Mouse (Mus musculus): ENCODE results near the gene Ddx25. TPM values are rescaled to one million over a fixed set of nuclear protein-coding genes. Genes with fewer than 3 reads are reported as not detected.

The Ddx25 gene
- total RNA-seq, 2 experiments from 2014 or later = not detected

DNA sequence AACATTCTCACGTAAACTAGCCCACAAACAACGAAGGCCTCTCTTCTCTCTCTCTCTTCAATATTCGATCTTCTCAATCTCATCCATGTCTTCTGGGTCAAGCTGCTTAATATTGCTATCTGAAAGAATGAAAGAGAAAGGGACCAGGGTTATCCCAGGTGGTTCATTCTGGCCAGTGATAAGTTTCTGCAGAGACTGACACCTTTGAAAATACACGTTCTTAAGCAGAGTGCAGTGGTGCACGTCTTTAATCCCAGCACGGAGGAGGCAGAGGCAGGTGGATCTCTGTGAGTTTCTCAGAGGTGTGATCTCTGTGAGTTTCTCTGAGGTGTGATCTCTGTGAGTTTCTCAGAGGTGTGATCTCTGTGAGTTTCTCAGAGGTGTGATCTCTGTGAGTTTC lies 16.4 kb downstream of the Ddx25 start:
- intact Hi-C loops (cut with DNase I) = loop anchor here (1.0 to 5.0 kb wide), 2 partner anchors 260 to 510 kb away; no protein-coding TSS in a partner anchor
- no peak for DNase-seq

DNA sequence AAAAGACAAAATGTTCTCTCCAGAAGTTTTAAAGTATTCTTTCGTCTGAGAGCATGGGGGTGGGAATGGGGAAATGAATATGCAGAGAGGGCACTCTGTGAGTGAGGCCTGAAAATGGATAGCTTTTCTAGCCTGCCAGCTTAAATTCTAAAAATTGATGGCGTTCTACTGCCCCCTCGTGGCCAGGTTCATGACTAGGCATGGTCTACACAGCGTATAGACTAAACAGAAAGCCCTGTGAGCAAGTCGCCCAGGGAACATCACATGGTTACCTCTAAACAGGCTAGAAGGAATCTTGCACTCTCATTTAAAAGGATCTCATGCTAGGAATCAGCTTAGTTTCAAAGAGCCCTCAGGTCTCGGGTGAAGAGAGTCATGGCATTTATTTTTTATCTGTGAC lies 16.8 kb downstream of the Ddx25 start:
- peak; percentile 74 to 86 for DNase-seq
- intact Hi-C loops (cut with DNase I) = loop anchor here (1.0 to 5.0 kb wide), 2 partner anchors 259 to 509 kb away; no protein-coding TSS in a partner anchor

DNA sequence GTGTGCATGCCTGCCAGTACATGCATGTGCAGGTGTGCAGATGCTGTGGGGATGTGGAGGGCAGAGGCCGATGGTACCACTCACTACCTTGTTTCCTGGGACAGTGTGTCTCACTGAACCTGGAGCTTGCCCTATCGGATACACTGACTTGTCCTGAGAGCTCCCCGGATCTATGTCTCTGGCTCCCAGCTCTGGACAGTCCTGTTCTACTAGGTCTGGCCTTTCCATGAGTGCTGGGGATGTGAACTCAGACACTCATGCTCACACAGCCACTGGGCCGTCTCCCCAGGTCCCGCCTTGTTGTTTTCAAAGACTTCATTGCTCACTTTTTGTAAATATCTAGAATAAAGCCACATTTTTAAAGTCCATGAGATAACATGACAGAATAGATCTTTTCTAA lies 17.3 kb downstream of the Ddx25 start:
- intact Hi-C loops (cut with DNase I) = loop anchor here (1.0 to 5.0 kb wide), 2 partner anchors 259 to 509 kb away; no protein-coding TSS in a partner anchor

DNA sequence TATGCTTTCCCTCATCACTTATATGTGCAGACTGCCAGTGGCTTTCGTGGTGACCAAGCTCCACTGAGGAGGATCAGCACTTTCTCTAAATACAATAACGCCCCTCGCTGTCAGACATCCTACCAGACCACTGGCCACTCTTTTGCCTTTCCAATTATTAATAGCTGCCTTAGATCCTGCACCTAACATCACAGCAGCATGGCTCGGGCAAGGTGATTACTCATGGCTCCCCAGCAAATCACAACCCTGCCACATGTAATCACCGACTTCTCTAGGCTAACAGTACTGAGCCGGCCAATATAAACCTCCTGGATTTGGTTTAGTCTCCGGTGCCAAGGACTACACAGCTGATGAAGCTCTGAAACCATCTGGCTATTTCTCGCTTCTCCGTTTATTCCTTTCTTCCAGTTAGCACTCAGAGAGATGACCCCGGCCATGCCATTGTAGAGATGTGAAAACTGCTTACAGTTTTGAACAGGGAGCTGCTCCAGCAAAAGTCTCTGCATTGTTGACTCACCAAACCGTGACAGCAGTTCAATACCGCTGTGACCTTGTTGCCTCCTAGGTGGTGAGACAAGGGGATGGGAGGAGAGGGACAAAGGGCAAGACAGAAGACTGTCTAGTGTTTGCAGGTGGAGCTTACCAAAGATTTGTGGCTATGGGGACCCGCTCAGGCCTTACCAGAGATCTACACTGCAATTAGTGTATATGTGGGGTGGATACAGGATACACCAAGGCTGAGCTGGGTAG lies 19.2 kb downstream of the Ddx25 start:
- DNase-seq = no peak
- intact Hi-C loops (cut with DNase I) = loop anchor here (5.0 kb wide), 2 partner anchors 117 to 337 kb away; partner anchors contain the start of genes Cdon, Srpr and Tirap

More for the DNA sequence above, 17.3 kb downstream of the Ddx25 start:
- DNase-seq = no peak

DNA sequence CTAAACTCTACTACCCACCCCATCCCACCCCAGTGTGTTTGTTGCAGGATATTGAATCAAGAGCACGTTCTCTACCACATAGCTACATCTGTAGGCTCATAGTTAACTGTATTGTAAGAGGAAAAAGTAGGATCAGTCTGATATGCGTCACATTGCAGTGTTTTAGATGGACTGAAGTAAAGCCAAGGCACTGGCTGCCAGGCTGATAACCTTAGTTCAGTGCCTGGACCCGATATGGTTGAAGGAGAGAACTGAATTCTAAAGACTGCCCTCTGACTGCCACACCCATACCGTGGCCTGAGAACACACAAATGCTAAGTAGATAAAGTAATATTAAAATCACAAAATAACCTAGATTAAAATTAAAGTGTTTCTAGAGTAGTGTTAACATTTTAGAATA lies 22.5 kb downstream of the Ddx25 start:
- intact Hi-C loops (cut with DNase I) = loop anchor here (1.0 to 5.0 kb wide), 3 partner anchors 114 to 334 kb away; partner anchors contain the start of genes Cdon, Srpr and Tirap
- DNase-seq = no peak

DNA sequence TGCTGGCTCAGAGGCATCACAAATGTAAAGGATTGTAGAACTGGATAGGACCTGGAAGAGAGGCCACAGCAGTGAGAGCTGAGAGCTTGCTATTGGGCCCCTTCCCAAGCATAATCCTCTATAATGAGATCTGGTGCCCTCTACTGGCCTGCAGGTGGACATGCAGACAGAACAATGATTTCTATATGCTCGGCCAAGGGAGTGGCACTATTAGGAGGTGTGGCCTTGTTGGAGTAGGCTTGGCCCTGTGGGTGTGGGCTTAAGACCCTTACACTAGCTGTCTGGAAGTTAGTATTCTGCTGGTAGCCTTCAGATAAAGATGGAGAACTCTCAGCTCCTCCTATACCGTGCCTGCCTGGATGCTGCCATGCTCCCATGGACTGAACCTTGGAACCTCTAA lies 23.2 kb downstream of the Ddx25 start:
- DNase-seq = peak; percentile 47 to 52
- intact Hi-C loops (cut with DNase I) = loop anchor here (1.0 to 5.0 kb wide), 3 partner anchors 113 to 333 kb away; partner anchors contain the start of genes Cdon, Srpr and Tirap

DNA sequence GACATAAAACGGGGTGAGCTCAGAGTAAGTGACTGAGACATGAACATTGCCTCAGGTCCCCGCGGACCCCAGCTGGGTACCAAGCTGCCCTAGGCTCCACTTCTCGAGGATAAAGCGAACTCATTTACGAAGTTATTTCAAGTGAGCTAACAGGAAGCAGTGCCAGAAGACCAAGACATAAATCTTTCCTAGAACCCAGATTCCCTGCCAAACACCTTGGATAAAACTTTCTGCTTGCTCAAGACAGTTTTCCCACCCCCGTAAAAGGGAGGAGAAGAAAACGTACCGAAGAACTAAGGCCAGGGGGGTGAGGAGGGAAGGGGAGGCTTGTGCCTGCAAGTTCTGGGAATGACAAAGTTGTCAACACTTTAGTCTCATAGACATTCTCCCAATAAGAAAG lies 25.1 kb downstream of the Ddx25 start:
- intact Hi-C loops (cut with DNase I) = no loop called here
- DNase-seq = no peak

DNA sequence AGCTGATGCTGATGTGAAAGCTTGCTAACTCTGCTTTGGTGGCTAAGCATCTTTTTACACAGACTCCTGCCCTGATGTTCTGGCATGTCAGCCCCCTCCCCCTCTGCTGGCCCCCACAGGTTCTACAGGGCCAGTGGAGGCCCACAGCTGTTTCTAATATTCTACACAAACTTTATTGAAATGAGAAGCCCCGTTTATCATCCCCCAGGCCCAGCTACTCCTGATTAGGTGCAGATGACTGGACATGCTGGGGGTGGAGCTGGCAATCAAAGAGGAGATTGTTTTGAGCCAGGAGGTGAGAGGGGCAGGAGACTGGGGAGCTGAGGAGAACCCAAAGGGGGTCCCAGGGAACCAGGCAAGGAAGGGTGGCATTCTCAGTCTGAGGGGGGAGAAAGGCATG lies 28.5 kb downstream of the Ddx25 start:
- no peak for DNase-seq
- intact Hi-C loops (cut with DNase I) = no loop called here

DNA sequence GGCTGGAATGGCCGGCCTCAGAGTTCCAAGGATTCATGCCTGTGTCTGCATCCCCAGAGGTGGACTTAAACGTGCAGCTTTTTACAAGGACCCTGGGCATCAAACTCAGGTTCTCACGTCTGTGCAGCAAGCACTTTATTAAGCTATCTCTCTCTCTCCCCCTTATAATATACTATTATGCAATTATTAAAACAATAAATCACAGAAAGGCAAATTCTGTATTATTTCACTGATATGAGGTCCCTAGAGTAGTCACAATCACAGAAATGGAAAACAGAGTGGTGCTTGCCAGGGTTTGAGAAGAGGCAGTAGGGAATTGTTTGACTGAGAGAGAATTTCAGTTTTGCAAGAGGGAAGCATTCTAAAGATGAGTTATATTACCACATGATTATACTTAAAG lies 29.2 kb downstream of the Ddx25 start:
- no peak for DNase-seq
- intact Hi-C loops (cut with DNase I) = no loop called here

DNA sequence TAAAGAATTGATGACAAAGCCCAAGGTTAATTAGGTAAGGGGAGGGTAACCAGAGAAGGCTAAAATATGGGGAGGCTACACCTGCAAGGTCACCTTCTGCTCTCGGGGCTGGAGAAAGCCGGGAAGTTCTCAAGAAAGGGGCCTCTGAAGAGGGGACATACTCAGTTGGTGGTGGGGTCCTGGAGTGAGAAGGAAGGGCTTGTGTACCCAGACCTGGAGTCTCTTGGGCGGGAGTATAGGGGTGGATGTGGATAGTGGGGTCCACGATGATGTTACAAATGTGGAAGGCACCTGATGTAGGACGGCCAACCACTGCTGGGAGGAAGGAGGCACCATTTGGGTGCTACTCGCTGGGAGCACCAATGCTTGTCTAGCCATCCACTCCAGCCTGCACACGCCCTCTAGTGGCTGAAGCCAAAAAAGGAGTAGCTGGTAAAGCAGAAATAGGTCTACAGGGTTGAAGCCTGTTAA lies 34.4 kb downstream of the Ddx25 start:
- intact Hi-C loops (cut with DNase I) = loop anchor here (1.0 to 5.0 kb wide), 2 partner anchors 102 to 242 kb away; partner anchors contain the start of gene Cdon
- DNase-seq = peak; percentile 65 to 70

DNA sequence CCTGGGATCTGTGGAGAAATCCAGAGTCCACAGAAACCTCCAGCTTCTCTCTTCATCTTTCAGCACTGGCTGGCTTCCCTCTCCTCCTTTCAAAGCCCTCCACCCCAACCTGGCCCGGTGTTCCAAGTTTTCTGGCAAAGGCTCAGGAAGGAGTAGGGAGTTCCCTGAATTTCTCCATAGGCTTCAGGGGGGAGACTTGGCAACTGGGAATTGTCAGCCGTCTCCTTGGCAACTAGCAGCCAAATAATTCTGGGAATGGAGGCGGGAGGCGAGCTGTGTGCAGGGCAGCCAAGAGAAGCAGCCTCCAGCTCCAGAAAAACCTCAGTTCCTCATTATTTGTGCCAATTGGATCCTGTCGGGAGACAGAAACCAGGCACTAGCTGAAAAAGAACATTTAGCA lies 34.8 kb downstream of the Ddx25 start:
- intact Hi-C loops (cut with DNase I) = loop anchor here (5.0 kb wide), 1 partner anchor 101 kb away; the partner anchor contains the start of gene Cdon
- peak; percentile 48 to 53 for DNase-seq

DNA sequence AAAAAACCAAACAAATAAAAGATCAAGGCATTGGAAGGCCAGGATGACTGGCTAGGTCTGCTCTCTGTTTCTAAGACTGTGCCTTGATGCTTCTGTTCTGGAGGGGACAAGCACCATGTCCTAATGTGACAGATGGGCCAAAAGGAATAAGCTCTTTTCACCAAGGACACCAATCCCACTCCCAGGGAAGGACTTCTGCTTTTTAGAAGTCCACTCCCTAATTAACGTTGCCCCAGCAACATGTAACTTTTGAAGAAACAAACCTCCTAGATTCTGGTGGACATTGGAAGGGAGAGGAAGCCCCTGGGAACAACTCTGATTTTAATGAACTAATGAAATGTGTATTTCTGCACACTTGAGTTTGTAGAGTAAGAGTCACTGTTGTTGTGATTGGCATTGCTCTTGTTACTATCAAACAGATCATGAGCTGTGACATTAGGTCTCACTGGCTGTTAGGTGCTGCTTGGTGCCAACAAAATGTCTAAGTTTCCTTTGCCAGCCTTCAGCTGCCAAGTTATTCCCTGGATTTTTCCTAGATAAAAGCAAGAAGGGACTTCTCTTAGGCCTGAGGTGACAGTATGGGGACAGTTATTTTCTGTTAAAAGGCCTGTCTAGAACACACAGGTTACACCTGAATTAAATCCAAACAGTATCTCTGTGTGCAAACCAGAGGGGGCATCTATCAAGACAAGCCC lies 35.4 kb downstream of the Ddx25 start:
- DNase-seq = no peak
- intact Hi-C loops (cut with DNase I) = loop anchor here (5.0 kb wide), 1 partner anchor 101 kb away; the partner anchor contains the start of gene Cdon

DNA sequence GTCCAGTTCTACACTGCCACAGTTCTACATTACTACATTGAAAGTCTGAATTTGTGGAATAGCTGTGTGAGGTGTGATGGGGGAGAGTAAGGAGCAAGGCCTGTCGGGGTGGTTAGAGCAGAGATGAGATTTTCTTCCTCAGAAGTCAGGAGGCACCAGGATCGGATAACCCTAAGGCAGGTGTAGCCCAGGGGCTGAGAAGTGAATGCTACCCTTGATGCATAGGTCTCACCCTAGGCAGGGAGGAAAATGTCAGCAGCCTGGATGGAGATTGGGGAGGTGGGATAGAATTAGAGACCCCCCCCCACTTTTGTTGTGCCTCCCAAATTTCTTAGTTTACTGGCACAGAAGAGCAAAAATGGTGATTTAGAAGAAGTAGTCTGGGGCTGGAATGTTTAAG lies 36.1 kb downstream of the Ddx25 start:
- DNase-seq = no peak
- intact Hi-C loops (cut with DNase I) = loop anchor here (5.0 kb wide), 1 partner anchor 100 kb away; the partner anchor contains the start of gene Cdon

DNA sequence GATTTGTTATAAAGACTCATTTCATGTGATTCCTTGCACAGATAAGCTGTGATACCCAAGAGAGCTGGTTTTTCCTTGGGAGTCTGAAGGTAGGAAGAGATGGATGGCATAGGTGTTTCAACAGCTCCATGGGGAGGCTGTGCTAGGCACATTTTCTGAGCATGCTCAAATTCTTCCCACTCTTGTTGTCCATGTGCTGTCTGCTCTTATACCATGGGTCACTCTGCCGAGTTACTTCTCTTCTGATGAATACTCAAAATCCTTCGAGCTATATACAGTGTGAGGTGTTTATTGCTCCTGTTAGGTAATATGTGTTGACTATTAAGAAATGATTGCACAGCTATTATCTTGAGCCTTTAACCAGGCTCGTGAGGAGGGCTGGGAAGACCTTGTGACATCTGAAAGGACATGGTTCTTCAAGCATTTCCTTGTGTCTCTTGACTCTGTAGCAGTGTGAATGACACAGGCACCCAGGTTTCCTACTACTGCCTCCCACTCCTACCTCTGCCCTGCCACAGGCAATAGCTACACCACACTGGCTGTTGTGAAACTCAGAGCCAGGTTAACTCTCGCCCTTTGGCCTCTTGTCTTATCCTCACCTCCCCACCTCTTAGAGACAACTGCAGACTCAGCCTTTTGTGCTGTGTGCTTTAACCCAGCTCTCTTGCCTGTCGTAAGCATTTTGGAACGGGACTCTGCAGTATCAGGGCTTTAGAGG lies 37.5 kb downstream of the Ddx25 start:
- intact Hi-C loops (cut with DNase I) = loop anchor here (5.0 kb wide), 1 partner anchor 98 kb away; the partner anchor contains the start of gene Cdon
- no peak for DNase-seq

DNA sequence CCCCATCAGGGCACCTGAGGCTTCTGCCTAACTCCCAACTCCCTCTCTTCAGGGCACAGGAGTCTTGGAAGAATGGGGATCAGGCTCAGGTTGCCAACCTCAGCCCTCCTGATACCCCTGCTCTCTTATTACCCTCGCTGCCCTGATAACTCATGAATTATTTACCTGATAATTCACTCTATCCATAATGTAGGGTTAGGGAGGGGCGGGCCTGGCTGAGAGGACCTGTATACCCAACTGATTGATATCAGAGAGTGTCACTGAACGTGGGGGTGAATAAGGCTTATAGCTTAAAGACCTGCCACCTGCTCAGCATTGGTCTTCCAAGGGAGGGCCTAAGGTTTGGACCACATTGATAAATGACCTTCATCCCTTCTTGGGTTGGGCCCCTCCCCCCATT lies 40.2 kb downstream of the Ddx25 start, which contains the start of gene Gm1113:
TSS of gene Gm1113 (minus strand) at position 101 of the 400 bp plus-strand sequence.
- no peak for DNase-seq
- intact Hi-C loops (cut with DNase I) = no loop called here

DNA sequence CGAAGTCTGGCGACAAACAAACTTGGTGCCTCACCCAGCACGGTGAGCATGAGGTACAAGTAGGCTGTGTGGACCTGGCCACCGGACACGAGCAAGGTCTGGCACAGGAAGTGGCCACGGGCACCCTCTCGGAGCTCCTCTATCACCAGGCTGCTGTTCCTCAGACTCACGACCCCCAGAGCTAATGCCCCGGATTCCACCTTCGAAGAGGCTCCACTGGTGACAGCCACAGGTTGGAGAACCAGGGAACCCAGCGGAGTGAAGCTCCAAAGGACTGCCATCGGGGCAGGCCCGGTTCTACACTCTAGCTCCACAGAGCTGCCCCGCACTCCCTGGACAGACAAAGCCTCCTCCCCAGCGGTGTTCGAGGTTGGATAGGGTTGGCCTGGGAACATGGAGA lies 41.6 kb downstream of the Ddx25 start:
- intact Hi-C loops (cut with DNase I) = no loop called here

DNA sequence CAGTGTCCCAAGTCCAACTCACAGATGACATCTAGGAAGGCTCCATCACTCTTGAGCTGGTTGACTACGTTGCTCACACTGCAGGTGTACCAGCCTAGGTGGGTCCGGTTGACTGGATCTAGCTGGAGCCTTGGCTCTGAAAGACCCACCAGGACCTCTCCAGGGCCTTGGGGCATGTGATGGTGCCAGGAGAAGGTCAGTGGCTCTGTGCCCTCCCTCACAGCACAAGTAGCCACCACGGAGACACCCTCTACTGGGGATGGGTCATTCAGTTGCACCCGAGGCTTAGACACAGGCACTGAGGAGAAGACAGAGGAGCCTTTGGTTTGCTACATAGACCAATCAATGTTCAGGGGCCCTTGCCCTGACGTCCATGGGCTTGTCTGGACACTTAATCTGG lies 42.1 kb downstream of the Ddx25 start:
- no peak for DNase-seq
- intact Hi-C loops (cut with DNase I) = no loop called here

More for the DNA sequence above, 41.6 kb downstream of the Ddx25 start:
- DNase-seq = no peak

DNA sequence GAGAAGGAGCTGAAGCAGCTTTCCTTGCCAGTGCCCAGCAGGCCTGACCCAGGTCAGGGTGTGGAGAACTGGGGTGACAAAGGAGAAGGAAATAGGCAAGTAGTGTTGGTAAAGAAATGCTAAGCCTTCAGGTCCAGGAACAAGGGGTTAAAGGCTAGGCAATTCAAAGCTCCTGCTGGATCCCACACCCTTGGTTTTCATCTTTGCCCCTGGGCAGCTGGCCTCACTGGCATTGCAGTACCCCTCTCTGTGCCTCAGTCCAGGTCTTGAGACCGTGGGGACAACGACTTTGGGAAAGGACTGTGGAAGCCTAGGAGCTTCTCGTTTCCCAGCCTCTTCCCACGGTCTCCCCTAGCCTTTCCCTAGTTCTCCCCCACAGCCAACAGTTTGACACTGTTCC lies 44.4 kb downstream of the Ddx25 start:
- DNase-seq = no peak
- intact Hi-C loops (cut with DNase I) = no loop called here

DNA sequence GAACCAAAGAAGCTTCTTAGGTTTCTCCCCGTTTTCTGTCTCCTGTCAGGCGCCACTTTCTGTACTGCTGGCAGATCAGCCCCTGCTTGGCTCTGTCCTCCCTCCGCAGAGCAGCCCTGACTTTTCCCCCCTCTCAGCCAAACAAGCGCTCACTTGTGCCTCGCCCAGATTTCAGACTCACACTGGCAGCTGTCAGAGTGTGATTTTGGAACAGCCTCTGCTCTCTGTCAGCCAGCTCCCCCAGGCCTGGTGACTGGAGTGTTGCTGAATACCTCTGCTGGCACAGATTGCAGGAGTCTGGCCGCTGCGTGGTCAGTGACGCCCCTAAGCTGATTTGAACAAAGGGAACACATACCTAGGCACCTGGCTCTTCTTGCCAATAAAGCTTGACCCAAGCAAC lies 50.1 kb downstream of the Ddx25 start:
- DNase-seq = peak; percentile 59 to 67
- intact Hi-C loops (cut with DNase I) = no loop called here

DNA sequence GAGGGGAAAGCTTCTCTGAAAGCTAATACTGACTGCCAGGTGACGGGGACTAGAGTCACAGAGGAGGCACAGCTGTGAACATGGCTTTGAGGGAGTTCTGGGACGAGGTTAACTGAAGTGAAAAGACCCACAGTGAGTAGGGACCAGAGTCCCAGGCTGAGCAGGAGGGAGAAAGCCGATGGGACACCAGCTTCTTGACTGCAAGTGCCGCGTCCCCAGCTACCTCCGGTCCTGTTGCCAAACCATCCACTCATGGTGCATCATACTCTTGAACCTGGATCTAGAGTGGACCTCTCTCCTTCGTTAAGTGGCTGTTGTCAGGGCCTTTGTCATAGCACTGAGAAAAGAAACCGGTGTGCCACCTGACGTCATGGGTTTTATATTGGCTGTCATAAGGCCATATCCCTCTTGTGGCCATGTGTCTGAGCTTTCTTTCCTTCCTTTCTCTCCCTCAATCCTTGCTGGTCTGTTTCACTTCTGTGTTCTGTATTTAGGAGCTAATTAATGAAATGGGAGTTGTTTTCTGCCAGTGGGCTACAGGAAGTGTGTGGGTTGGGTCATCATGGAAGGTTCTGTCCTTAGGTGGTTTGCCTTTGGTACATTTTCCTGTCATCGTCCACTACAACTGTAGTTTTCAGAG lies 55.8 kb downstream of the Ddx25 start:
- intact Hi-C loops (cut with DNase I) = no loop called here
- no peak for DNase-seq
